Mouse (Mus musculus) spleen, adult 2 months (tissue): ENCODE results near the gene Fastk.
A peak's percentile ranks its signal among the peaks of the same experiment; 100 is the strongest.

Experiments used
- CTCF ChIP-seq: fragments of 200-500 bp; IDR thresholded peaks from 2 replicates; pipeline ENCODE4 v1.5.1; 2011; ENCODE audit warnings: mild to moderate bottlenecking, inconsistent platforms; ENCODE audit not compliant: insufficient read depth, insufficient read length, insufficient replicate concordance; ENCODE audit errors: extremely low read depth
- POLR2A ChIP-seq: fragments of 200-500 bp; IDR thresholded peaks from 2 replicates; pipeline ENCODE4 v1.6.1; 2011; ENCODE audit warnings: low read depth, low read length, inconsistent platforms

DNA sequence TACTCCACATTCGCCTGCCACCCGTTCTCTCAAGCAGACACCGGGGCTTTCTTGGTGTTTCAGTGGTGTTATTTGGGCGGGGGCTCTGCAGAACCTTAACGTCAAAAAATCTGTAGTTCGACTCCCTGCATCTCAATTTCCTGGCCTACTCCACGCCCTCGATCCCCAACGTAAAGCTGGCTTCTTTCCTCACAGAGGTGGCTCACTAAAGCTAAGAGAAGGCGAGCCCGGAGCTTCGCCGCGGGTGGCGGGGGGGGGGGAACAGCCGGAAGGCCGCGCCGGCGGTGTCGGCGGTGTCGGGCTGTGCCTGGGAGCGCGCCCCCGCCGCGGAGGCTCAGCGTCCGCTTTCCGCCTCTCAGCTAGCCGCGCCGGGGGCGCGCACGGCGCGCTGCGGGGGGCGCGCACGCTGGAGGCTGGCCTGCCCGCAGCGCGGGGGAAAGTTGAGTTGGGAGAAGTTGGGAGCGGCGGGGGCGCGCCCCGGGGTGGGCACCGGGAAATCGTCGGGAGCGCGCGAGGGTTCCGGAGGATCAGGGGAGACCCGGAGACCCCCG lies 20.2 kb downstream of the Fastk start:
- TF ChIP-seq CTCF, result no peak
- peak; percentile 9; the same call in 1 of the 2 replicates for TF ChIP-seq POLR2A
